Mouse (Mus musculus) R1 (cell line): ENCODE results near the gene Them4.

Experiments used
- DNase-seq: peaks from one replicate; pipeline ENCODE4 v3.0.0-alpha.2; 2018; ENCODE audit warnings: low read depth, low spot score

Them4 gene

GRCm38 (mm10) chr3:94368631-94369030 is 58.7 kb downstream of the Them4 start:
- DNase-seq, result no peak

- peak; percentile 22 for DNase-seq
These were observed 59.8 kb downstream of the Them4 start for GRCm38 (mm10) chr3:94369709-94370108.

GRCm38 (mm10) chr3:94371637-94372036 is 61.7 kb downstream of the Them4 start:
- peak; percentile 21 for DNase-seq

- no peak for DNase-seq
These were observed 62.1 kb downstream of the Them4 start for GRCm38 (mm10) chr3:94372038-94372437.

- DNase-seq, result no peak
These were observed 62.8 kb downstream of the Them4 start, which contains the start of gene Rorc for GRCm38 (mm10) chr3:94372641-94373040. Gene Rorc (plus strand): TSS chr3:94372794.

- peak; percentile 33 for DNase-seq
These were observed 63.2 kb downstream of the Them4 start for GRCm38 (mm10) chr3:94373090-94373489.

GRCm38 (mm10) chr3:94373597-94374011 is 63.7 kb downstream of the Them4 start:
- no peak for DNase-seq

GRCm38 (mm10) chr3:94374636-94375035 is 64.7 kb downstream of the Them4 start:
- no peak for DNase-seq

- no peak for DNase-seq
These were observed 65.3 kb downstream of the Them4 start for GRCm38 (mm10) chr3:94375146-94375545.

- DNase-seq, result no peak
These were observed 66.0 kb downstream of the Them4 start for GRCm38 (mm10) chr3:94375861-94376260.

GRCm38 (mm10) chr3:94377028-94377923 is 67.4 kb downstream of the Them4 start:
- DNase-seq, result peak; percentile 40

- DNase-seq, result no peak
These were observed 70.1 kb downstream of the Them4 start for GRCm38 (mm10) chr3:94379831-94380510.
